Mouse (Mus musculus) forebrain, embryonic 12.5 days (tissue): Measurements from ENCODE around the gene Mxd3. TPM values are rescaled to one million over a fixed set of nuclear protein-coding genes. Genes with fewer than 3 reads are reported as not detected.

Source experiments
- ATAC-seq: fragments of 200-750 bp; cut with Nextera tagmentation; 2 replicates; pipeline ENCODE4 v1.8.0; 2017; ENCODE audit warnings: moderate TSS enrichment; ENCODE audit not compliant: low FRiP score
- H3K27ac ChIP-seq: fragments of 300-500 bp; sonication (generic); 2 replicates; pipeline ENCODE4 v1.5.1; 2016; ENCODE audit warnings: mild to moderate bottlenecking
- H3K27me3 ChIP-seq: fragments of 300-500 bp; sonication (generic); 2 replicates; pipeline ENCODE4 v1.6.1; 2016; ENCODE audit warnings: mild to moderate bottlenecking
- H3K36me3 ChIP-seq: fragments of 300-500 bp; sonication (generic); replicated peaks from 2 replicates; pipeline ENCODE4 v1.6.1; 2016; ENCODE audit warnings: mild to moderate bottlenecking
- H3K4me1 ChIP-seq: fragments of 300-500 bp; sonication (generic); 2 replicates; pipeline ENCODE4 v1.6.1; 2016
- H3K4me2 ChIP-seq: fragments of 300-500 bp; sonication (generic); 2 replicates; pipeline ENCODE4 v1.6.1; 2016; ENCODE audit warnings: mild to moderate bottlenecking, moderate library complexity
- H3K4me3 ChIP-seq: fragments of 300-500 bp; sonication (generic); replicated peaks from 2 replicates; pipeline ENCODE4 v1.5.1; 2016; ENCODE audit warnings: mild to moderate bottlenecking
- H3K9ac ChIP-seq: fragments of 300-500 bp; sonication (generic); 2 replicates; pipeline ENCODE4 v1.6.1; 2016; ENCODE audit warnings: mild to moderate bottlenecking
- H3K9me3 ChIP-seq: fragments of 300-500 bp; sonication (generic); 2 replicates; pipeline ENCODE4 v1.6.1; 2016
- WGBS: fragments of 180-500 bp; shearing (Covaris S2); methylation state at CpG from one replicate; pipeline ENCODE4 v1.1.7; 2016; 5-methylcytosine and 5-hydroxymethylcytosine counted together
- polyA plus RNA-seq: library from polyadenylated mRNA; unstranded; fragments of >200 nt; fragmentation: Nextera tagmentation; extraction: Ambion mirVana; gene quantifications from 2 replicates; pipeline ENCODE4 v1.2.1, GENCODE M21; 2016

Mxd3 gene
- polyA plus RNA-seq, 1 experiment from 2014 or later = 35.5 TPM

DNA sequence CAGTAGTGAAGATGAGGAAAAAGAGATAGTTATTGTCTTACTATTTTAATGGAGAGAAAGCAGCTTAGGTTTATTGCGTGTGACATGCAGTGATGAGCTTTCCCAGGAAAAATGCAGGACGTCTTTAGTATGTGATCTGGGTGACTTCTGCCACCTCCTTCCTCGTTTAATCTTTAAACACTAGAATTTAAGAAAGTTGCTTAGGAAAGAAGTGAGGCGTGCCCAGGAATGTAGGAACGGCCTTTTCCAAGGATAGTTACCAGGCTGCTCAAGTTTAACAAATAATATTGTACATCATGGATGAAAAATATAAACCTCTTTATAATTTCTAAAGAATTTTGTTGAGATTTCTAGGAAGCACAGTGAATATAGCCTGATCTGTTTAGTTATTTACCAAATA is 28.7 kb downstream of the Mxd3 start:
- Histone ChIP-seq H3K4me3 (no peak overlapping the region), H3K27me3 (no peaks in the 10 kb centered on the region), H3K4me1 (no peaks in the 10 kb centered on the region), H3K36me3 (peaks cover 81% of the 10 kb centered on the region), H3K9ac (no peak overlapping the region), H3K9me3 (no peaks in the 10 kb centered on the region), H3K27ac (no peak overlapping the region), H3K4me2 (no peak overlapping the region)
- WGBS = 89% methylated on average over 5 of the region's 5 CpGs
- ATAC-seq = no peak

GRCm38 (mm10) chr13:55296760-55297159 is 32.9 kb downstream of the Mxd3 start:
- no peak overlapping the region for H3K9ac ChIP-seq
- H3K4me3 ChIP-seq = no peak overlapping the region
- no peaks in the 10 kb centered on the region for H3K4me1 ChIP-seq
- 93% methylated on average over 1 of the region's 1 CpGs for WGBS
- ATAC-seq = no peak
- no peaks in the 10 kb centered on the region for H3K9me3 ChIP-seq
- no peaks in the 10 kb centered on the region for H3K27me3 ChIP-seq
- no peak overlapping the region for H3K4me2 ChIP-seq
- peaks cover 82% of the 10 kb centered on the region for H3K36me3 ChIP-seq
- no peak overlapping the region for H3K27ac ChIP-seq

- Histone ChIP-seq H3K27ac (no peak overlapping the region), H3K9me3 (no peaks in the 10 kb centered on the region), H3K4me2 (no peak overlapping the region), H3K36me3 (peaks cover 66% of the 10 kb centered on the region), H3K9ac (no peak overlapping the region), H3K4me3 (no peak overlapping the region), H3K27me3 (no peaks in the 10 kb centered on the region), H3K4me1 (no peaks in the 10 kb centered on the region)
- 91% methylated on average over 3 of the region's 3 CpGs for WGBS
- no peak for ATAC-seq
Observed at GRCm38 (mm10) chr13:55288854-55289253, 40.8 kb downstream of the Mxd3 start.

DNA sequence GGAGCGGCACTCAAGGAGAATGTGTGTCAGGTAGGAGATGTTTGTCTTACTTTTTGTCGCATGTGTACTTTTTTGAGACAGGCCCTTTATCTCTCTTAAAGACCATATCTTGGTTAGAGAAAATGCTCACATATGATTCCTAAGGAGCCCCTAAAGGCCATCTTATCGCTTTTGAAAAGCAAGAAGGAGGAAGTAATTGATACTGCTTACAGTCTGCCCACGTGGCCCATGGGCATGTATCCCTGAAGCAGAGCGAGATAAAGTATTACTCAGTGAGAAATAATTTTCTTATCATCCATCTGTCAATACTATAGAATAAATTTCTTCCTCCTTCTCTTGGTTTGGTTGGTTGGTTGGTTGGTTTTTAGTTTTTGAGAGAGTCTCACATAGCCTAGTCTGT is 52.0 kb downstream of the Mxd3 start:
- H3K27me3 ChIP-seq = no peaks in the 10 kb centered on the region
- H3K27ac ChIP-seq = no peak overlapping the region
- ATAC-seq = no peak
- no peak overlapping the region for H3K9ac ChIP-seq
- peaks cover 59% of the 10 kb centered on the region for H3K36me3 ChIP-seq
- 94% methylated on average over 5 of the region's 5 CpGs for WGBS
- H3K4me1 ChIP-seq = no peaks in the 10 kb centered on the region
- H3K9me3 ChIP-seq = no peaks in the 10 kb centered on the region
- no peak overlapping the region for H3K4me2 ChIP-seq
- H3K4me3 ChIP-seq = no peak overlapping the region

DNA sequence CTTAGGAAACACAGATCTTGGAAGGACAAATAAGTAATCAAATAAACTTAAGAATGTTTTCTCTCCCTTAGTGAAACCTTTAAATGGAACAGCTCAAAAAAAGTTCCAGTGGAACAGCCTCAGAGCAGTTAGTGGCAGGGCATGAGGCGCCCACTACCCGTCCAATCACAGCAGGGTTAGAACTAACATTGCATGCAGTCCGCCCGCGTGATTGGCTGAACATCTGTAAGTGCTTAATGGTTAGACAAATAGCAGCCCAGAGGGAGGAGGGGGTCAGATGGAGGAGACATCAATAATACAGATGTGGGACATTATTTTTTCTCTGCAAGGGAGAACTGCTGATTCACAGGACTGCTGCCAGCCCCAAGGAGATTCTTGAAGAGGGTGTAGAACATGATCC is 52.4 kb downstream of the Mxd3 start:
- no peak overlapping the region for H3K4me2 ChIP-seq
- H3K9ac ChIP-seq = no peak overlapping the region
- no peaks in the 10 kb centered on the region for H3K4me1 ChIP-seq
- no peak overlapping the region for H3K27ac ChIP-seq
- no peaks in the 10 kb centered on the region for H3K27me3 ChIP-seq
- 89% methylated on average over 5 of the region's 5 CpGs for WGBS
- no peaks in the 10 kb centered on the region for H3K9me3 ChIP-seq
- no peak overlapping the region for H3K4me3 ChIP-seq
- no peak for ATAC-seq
- peaks cover 57% of the 10 kb centered on the region for H3K36me3 ChIP-seq

Other genes starting within 250 kb of the Mxd3 start
- 25.1 and 27.4 TPM in 2 replicates for gene Uimc1, start 229.5 kb downstream of the Mxd3 start, polyA plus RNA-seq
- 24.1 and 27.9 TPM in 2 replicates for gene Zfp346, start 224.5 kb downstream of the Mxd3 start, polyA plus RNA-seq
- not detected in 2 replicates for gene Gm17617, start 196.3 kb downstream of the Mxd3 start, polyA plus RNA-seq
- 0.15 and 0.20 TPM in 2 replicates for gene Fgfr4, start 177.2 kb downstream of the Mxd3 start, polyA plus RNA-seq
- gene Nsd1, start 120.0 kb downstream of the Mxd3 start, polyA plus RNA-seq = 83.4 and 83.6 TPM in 2 replicates
- 316 and 328 TPM in 2 replicates for gene Prelid1, start 9.3 kb downstream of the Mxd3 start, polyA plus RNA-seq
- 96.9 and 97.7 TPM in 2 replicates for gene Rab24, start 7.9 kb downstream of the Mxd3 start, polyA plus RNA-seq
- 82.7 TPM in 2 replicates for gene Lman2, start 33.0 kb upstream of the Mxd3 start, polyA plus RNA-seq
- 0.64 TPM in 1 of 2 replicates, not detected in the other for gene Rgs14, start 39.9 kb upstream of the Mxd3 start, polyA plus RNA-seq
- not detected in 2 replicates for gene Slc34a1, start 68.4 kb upstream of the Mxd3 start, polyA plus RNA-seq
- not detected in 2 replicates for gene Pfn3, start 85.4 kb upstream of the Mxd3 start, polyA plus RNA-seq
- gene F12, start 97.0 kb upstream of the Mxd3 start, polyA plus RNA-seq = not detected in 2 replicates
- gene Grk6, start 115.2 kb upstream of the Mxd3 start, polyA plus RNA-seq = 54.2 and 58.1 TPM in 2 replicates
- 1.7 and 2.7 TPM in 2 replicates for gene Prr7, start 134.4 kb upstream of the Mxd3 start, polyA plus RNA-seq
- gene Dbn1, start 158.3 kb upstream of the Mxd3 start, polyA plus RNA-seq = 591 and 654 TPM in 2 replicates
- 139 and 147 TPM in 2 replicates for gene Pdlim7, start 183.9 kb upstream of the Mxd3 start, polyA plus RNA-seq
- 3.3 and 3.7 TPM in 2 replicates for gene Dok3, start 199.5 kb upstream of the Mxd3 start, polyA plus RNA-seq
- 69.9 and 73.3 TPM in 2 replicates for gene Ddx41, start 206.8 kb upstream of the Mxd3 start, polyA plus RNA-seq
- gene Fam193b, start 241.3 kb upstream of the Mxd3 start, polyA plus RNA-seq = 61.6 and 64.7 TPM in 2 replicates
- gene Tmed9, start 243.9 kb upstream of the Mxd3 start, polyA plus RNA-seq = 115 and 118 TPM in 2 replicates